In the genomic region with DNA sequence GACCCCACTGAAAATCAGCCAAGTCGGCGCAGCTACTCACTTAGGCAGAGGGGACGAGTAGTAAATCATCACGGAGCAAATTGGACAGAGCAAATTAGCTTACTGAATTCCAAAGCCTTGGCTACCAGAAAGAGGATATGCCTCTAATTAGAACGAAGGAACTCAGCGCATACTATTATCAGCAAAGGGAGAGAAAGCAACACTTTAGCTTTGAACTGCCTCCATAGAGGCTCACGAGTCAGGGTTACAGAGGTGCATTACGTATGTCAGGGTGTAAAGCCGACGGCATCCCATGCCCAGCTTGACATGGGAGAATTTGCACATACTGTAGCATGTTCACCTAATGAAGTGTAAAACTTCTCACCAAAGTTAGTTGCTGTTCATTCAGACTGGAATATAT, we compare ENCODE assay signal across 17 mouse cellular contexts.
DNase-seq lines count a peak whose midpoint lies in the region; ATAC-seq lines count a peak whose summit lies in the region.
"Had no signal": no experiment of that assay in that cellular context is flagged by ENCODE, and none has a peak within 500 bp of the region (broad histone marks: within the 10 kb centered on the region; RNA-seq: fewer than 3 reads in every experiment).

No protein-coding gene starts in this region.

- DNase-seq in cerebellum, postnatal 10 days = peak; percentile 26 to 27
- no peak for DNase-seq in cerebellum, adult 9-11 months
- DNase-seq in kidney, postnatal 4 days = peak; percentile 36 to 41
- no peak for DNase-seq in kidney, postnatal 25 days
- peak; percentile 24 for DNase-seq in Muller cell, postnatal 12 days (ENCODE audit: inconsistent ontology term)
- peak; percentile 65 for DNase-seq in hindbrain, embryonic 14.5 days (ENCODE audit: low spot score)
- DNase-seq in MN1 (ENCODE audit: low spot score) = no peak
- DNase-seq: cerebellum, adult 18-20 months; gastrocnemius, postnatal 14 days; liver, postnatal 0 days; right cerebral cortex, postnatal 14 days had no signal

- H3K36me3 ChIP-seq in hindbrain, embryonic 14.5 days (replicated peaks; ENCODE audit: control insufficient read depth, insufficient read depth) = peaks cover 3% of the 10 kb centered on the region; the same call in 1 of the 2 replicates
- H3K36me3 ChIP-seq in heart, embryonic 11.5 days (ENCODE audit: control insufficient read depth, insufficient read depth, low read length) = no peaks in the 10 kb centered on the region; the same call in 1 of the 2 replicates
- H3K36me3 ChIP-seq: limb, embryonic 12.5 days had no signal

- peak; percentile 51; the same call in 1 of the 2 replicates for ATAC-seq in hindbrain, embryonic 14.5 days (ENCODE audit: low FRiP score)
- ATAC-seq in heart, embryonic 11.5 days (replicated peaks; ENCODE audit: insufficient number of reproducible peaks, low FRiP score, low TSS enrichment) = no peak
- ATAC-seq: liver, postnatal 0 days; Patski had no signal

- peak overlapping the region; percentile 19 for H3K4me2 ChIP-seq in hindbrain, embryonic 14.5 days (replicated peaks)
- H3K4me2 ChIP-seq in heart, embryonic 11.5 days = no peak overlapping the region
- H3K4me2 ChIP-seq: embryonic facial prominence, embryonic 13.5 days; heart, embryonic 13.5 days; limb, embryonic 12.5 days had no signal

- no peaks in the 10 kb centered on the region for H3K27me3 ChIP-seq in hindbrain, embryonic 14.5 days (ENCODE audit: control insufficient read depth, insufficient read depth, low read length)
- H3K27me3 ChIP-seq in heart, embryonic 11.5 days (ENCODE audit: control insufficient read depth, insufficient read depth, low read length) = no peaks in the 10 kb centered on the region
- H3K27me3 ChIP-seq: CH12.LX; embryonic facial prominence, embryonic 13.5 days; heart, embryonic 13.5 days; limb, embryonic 12.5 days; Patski had no signal

- no peaks in the 10 kb centered on the region for H3K9me3 ChIP-seq in hindbrain, embryonic 14.5 days (ENCODE audit: control insufficient read depth, low read length)
- no peaks in the 10 kb centered on the region for H3K9me3 ChIP-seq in heart, embryonic 11.5 days (replicated peaks; ENCODE audit: control insufficient read depth, low read length)
- H3K9me3 ChIP-seq: embryonic facial prominence, embryonic 13.5 days; heart, embryonic 13.5 days; limb, embryonic 12.5 days had no signal

- H3K4me3 ChIP-seq in hindbrain, embryonic 14.5 days (replicated peaks; ENCODE audit: low read length) = no peak overlapping the region
- H3K4me3 ChIP-seq in heart, embryonic 11.5 days (ENCODE audit: low read depth, low read length) = no peak overlapping the region
- H3K4me3 ChIP-seq: embryonic facial prominence, embryonic 13.5 days; heart, embryonic 13.5 days; limb, embryonic 12.5 days had no signal

- peaks cover 13% of the 10 kb centered on the region for H3K4me1 ChIP-seq in hindbrain, embryonic 14.5 days (replicated peaks; ENCODE audit: control insufficient read depth, insufficient read depth, low read length)
- H3K4me1 ChIP-seq in heart, embryonic 11.5 days (ENCODE audit: control insufficient read depth, insufficient read depth, low read length) = no peaks in the 10 kb centered on the region
- H3K4me1 ChIP-seq: embryonic facial prominence, embryonic 13.5 days had no signal

- no peak overlapping the region for H3K9ac ChIP-seq in hindbrain, embryonic 14.5 days
- no peak overlapping the region for H3K9ac ChIP-seq in heart, embryonic 11.5 days (ENCODE audit: low read depth, low read length)
- H3K9ac ChIP-seq: embryonic facial prominence, embryonic 13.5 days; heart, embryonic 13.5 days; limb, embryonic 12.5 days; liver, postnatal 0 days had no signal

- 32% methylated on average over 10 of the region's 10 CpGs for WGBS in hindbrain, embryonic 14.5 days
- WGBS in heart, embryonic 11.5 days (ENCODE audit: insufficient replicate concordance) = 76% methylated on average over 10 of the region's 10 CpGs

- no peak overlapping the region for H3K27ac ChIP-seq in hindbrain, embryonic 14.5 days
- H3K27ac ChIP-seq in heart, embryonic 11.5 days (ENCODE audit: low read depth, low read length) = no peak overlapping the region
- H3K27ac ChIP-seq: embryonic facial prominence, embryonic 13.5 days; heart, embryonic 13.5 days; limb, embryonic 12.5 days had no signal

Comparison
In these comparisons a context has a peak if more than half of its experiments do, and no peak if none do; other contexts are left out.
1. DNase-seq: peak in cerebellum, postnatal 10 days (2 of 2), kidney, postnatal 4 days (2 of 2), Muller cell, postnatal 12 days (single experiment) and hindbrain, embryonic 14.5 days (single experiment); none in cerebellum, adult 9-11 months (single experiment), kidney, postnatal 25 days (0 of 2) and MN1 (single experiment).